Mouse (Mus musculus) midbrain, embryonic 14.5 days (tissue): ENCODE data around the gene Hnrnpul1. TPM values are rescaled to one million over a fixed set of nuclear protein-coding genes. Genes with fewer than 3 reads are reported as not detected.

Experiments used
- ATAC-seq: fragments of 200-750 bp; cut with Nextera tagmentation; 2 replicates; pipeline ENCODE4 v1.8.0; 2017; ENCODE audit warnings: moderate number of reproducible peaks, moderate library complexity; ENCODE audit not compliant: low FRiP score, low TSS enrichment
- DNase-seq: peaks from one replicate; pipeline ENCODE4 v3.0.0-alpha.2; 2015
- H3K27ac ChIP-seq: fragments of 300-500 bp; sonication (generic); replicated peaks from 2 replicates; pipeline ENCODE4 v1.5.1; 2014; ENCODE audit warnings: mild to moderate bottlenecking, low read depth, low read length, moderate library complexity
- H3K27me3 ChIP-seq: fragments of 300-500 bp; sonication (generic); 2 replicates; pipeline ENCODE4 v1.6.1; 2014; ENCODE audit warnings: low read length, control low read depth, mixed read lengths; ENCODE audit not compliant: control insufficient read depth, insufficient read depth
- H3K36me3 ChIP-seq: fragments of 300-500 bp; sonication (generic); 2 replicates; pipeline ENCODE4 v1.6.1; 2014; ENCODE audit warnings: low read length, control low read depth; ENCODE audit not compliant: control insufficient read depth, insufficient read depth
- H3K4me1 ChIP-seq: fragments of 300-500 bp; sonication (generic); 2 replicates; pipeline ENCODE4 v1.6.1; 2014; ENCODE audit warnings: mild to moderate bottlenecking, antibody characterized with exemption, low read length, control low read depth; ENCODE audit not compliant: control insufficient read depth, insufficient read depth
- H3K4me2 ChIP-seq: fragments of 300-500 bp; sonication (generic); 2 replicates; pipeline ENCODE4 v1.6.1; 2014; ENCODE audit warnings: mild to moderate bottlenecking, low read length, moderate library complexity
- H3K4me3 ChIP-seq: fragments of 300-500 bp; sonication (generic); replicated peaks from 2 replicates; pipeline ENCODE4 v1.5.1; 2014; ENCODE audit warnings: low read depth, low read length
- H3K9ac ChIP-seq: fragments of 300-500 bp; sonication (generic); replicated peaks from 2 replicates; pipeline ENCODE4 v1.6.1; 2014; ENCODE audit warnings: mild to moderate bottlenecking, low read length, moderate library complexity
- H3K9me3 ChIP-seq: fragments of 300-500 bp; sonication (generic); 2 replicates; pipeline ENCODE4 v1.6.1; 2016; ENCODE audit warnings: low read length, control low read depth, mixed read lengths; ENCODE audit not compliant: control insufficient read depth
- WGBS: fragments of 180-500 bp; shearing (Covaris S2); extraction: QIAGEN DNeasy Blood & Tissue Kit; methylation state at CpG from one replicate; pipeline ENCODE4 v1.1.7; 2014; 5-methylcytosine and 5-hydroxymethylcytosine counted together
- polyA plus RNA-seq: library from polyadenylated mRNA; unstranded; fragments of >200 nt; fragmentation: Nextera tagmentation; extraction: Ambion mirVana; gene quantifications from 2 replicates; pipeline ENCODE4 v1.2.1, GENCODE M21; 2014

The Hnrnpul1 gene
- polyA plus RNA-seq, 1 experiment from 2014 or later: 61.6 TPM

GRCm38 (mm10) chr7:25783746-25784145, 29.2 kb upstream of the Hnrnpul1 start:
- Histone ChIP-seq H3K27ac (no peak overlapping the region), H3K4me3 (no peak overlapping the region), H3K4me1 (peaks cover 18% of the 10 kb centered on the region), H3K9ac (no peak overlapping the region), H3K36me3 (no peaks in the 10 kb centered on the region), H3K27me3 (no peaks in the 10 kb centered on the region), H3K9me3 (no peaks in the 10 kb centered on the region), H3K4me2 (no peak overlapping the region)
- no peak for DNase-seq
- WGBS: 70% methylated on average over 8 of the region's 8 CpGs
- no peak for ATAC-seq

GRCm38 (mm10) chr7:25782744-25783143, 28.2 kb upstream of the Hnrnpul1 start:
- no peak overlapping the region for H3K9ac ChIP-seq
- H3K27me3 ChIP-seq: no peaks in the 10 kb centered on the region
- no peaks in the 10 kb centered on the region for H3K9me3 ChIP-seq
- no peak for DNase-seq
- no peak overlapping the region for H3K4me3 ChIP-seq
- H3K4me2 ChIP-seq: no peak overlapping the region
- H3K4me1 ChIP-seq: peaks cover 10% of the 10 kb centered on the region; the same call in 1 of the 2 replicates
- H3K36me3 ChIP-seq: no peaks in the 10 kb centered on the region
- no peak overlapping the region for H3K27ac ChIP-seq
- no peak for ATAC-seq
- 90% methylated on average over 6 of the region's 6 CpGs for WGBS

DNA sequence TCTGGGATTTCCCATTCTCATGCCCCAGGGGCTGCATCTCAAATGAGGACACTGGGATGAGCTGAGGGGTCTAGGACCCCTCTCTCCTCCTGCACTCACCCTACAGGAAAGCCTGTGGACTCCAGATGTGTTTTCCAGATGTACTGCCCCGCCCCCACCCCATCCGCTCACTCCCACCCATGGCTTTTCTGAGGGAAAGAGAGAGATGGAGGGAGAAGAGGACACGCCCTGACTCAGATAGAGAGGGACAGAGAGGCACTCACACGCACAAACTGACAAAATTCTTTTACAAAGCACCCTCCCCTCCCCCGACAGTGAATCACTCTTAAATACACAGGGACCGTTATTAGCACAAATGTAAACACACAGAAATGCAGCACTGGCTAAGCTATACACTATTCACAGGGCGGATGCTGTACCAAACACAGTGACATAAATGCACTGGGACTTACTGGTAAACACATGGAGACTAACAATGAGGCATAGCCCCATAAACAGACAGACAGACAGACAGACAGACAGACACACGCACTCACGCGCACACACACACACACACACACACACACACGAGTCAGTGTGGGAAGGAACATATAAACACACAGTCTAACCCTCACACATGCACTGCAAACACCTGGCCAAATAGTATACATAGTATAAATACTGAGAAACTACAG, 27.5 kb upstream of the Hnrnpul1 start:
- Histone ChIP-seq H3K4me1 (peaks cover 10% of the 10 kb centered on the region; the same call in 1 of the 2 replicates), H3K9me3 (no peaks in the 10 kb centered on the region), H3K4me3 (peak overlapping the region; percentile 29), H3K9ac (peak overlapping the region; percentile 46), H3K27me3 (no peaks in the 10 kb centered on the region), H3K27ac (no peak overlapping the region), H3K4me2 (peak overlapping the region; percentile 63), H3K36me3 (no peaks in the 10 kb centered on the region)
- 58% methylated on average over 11 of the region's 11 CpGs for WGBS
- DNase-seq: peak; percentile 26
- peak; percentile 36; the same call in 1 of the 2 replicates for ATAC-seq

- Histone ChIP-seq H3K27ac (no peak overlapping the region), H3K27me3 (no peaks in the 10 kb centered on the region), H3K9me3 (no peaks in the 10 kb centered on the region), H3K9ac (peak overlapping the region; percentile 46), H3K4me1 (peaks cover 10% of the 10 kb centered on the region; the same call in 1 of the 2 replicates), H3K36me3 (no peaks in the 10 kb centered on the region), H3K4me3 (peak overlapping the region; percentile 29), H3K4me2 (peak overlapping the region; percentile 63)
- ATAC-seq (peak; percentile 57), DNase-seq (peak; percentile 32)
- WGBS: 16% methylated on average over 33 of the region's 33 CpGs
These were observed 26.9 kb upstream of the Hnrnpul1 start for GRCm38 (mm10) chr7:25781321-25781936.

GRCm38 (mm10) chr7:25780753-25781152, 26.2 kb upstream of the Hnrnpul1 start:
- H3K36me3 ChIP-seq: no peaks in the 10 kb centered on the region
- no peak overlapping the region for H3K27ac ChIP-seq
- ATAC-seq (no peak), DNase-seq (no peak)
- no peaks in the 10 kb centered on the region for H3K27me3 ChIP-seq
- H3K4me2 ChIP-seq: no peak overlapping the region
- no peak overlapping the region for H3K4me3 ChIP-seq
- peaks cover 10% of the 10 kb centered on the region; the same call in 1 of the 2 replicates for H3K4me1 ChIP-seq
- no peak overlapping the region for H3K9ac ChIP-seq
- WGBS: 20% methylated on average over 4 of the region's 4 CpGs
- no peaks in the 10 kb centered on the region for H3K9me3 ChIP-seq

DNA sequence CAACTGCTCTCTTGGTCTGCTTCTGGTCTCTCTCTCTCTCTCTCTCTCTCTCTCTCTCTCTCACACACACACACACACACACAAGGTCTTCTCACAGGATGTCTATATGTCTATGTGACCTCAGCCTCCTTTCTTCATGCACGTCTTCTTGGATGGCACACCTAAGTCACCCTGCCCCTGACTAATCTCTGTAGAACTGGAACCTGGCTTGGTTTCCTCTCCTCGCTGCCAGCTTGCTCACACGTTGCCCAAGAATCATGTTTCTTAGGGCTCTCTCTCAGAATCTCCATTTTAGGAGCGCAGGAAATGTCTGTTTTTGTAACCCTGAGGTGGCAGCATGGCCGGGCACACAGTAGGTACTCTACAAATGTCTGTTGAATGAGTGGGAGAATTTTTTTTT, 25.5 kb upstream of the Hnrnpul1 start:
- H3K4me1 ChIP-seq: peaks cover 10% of the 10 kb centered on the region; the same call in 1 of the 2 replicates
- H3K4me2 ChIP-seq: no peak overlapping the region
- no peaks in the 10 kb centered on the region for H3K9me3 ChIP-seq
- WGBS: 95% methylated on average over 5 of the region's 5 CpGs
- ATAC-seq (no peak), DNase-seq (no peak)
- H3K9ac ChIP-seq: no peak overlapping the region
- H3K36me3 ChIP-seq: no peaks in the 10 kb centered on the region
- H3K4me3 ChIP-seq: no peak overlapping the region
- no peaks in the 10 kb centered on the region for H3K27me3 ChIP-seq
- H3K27ac ChIP-seq: no peak overlapping the region

DNA sequence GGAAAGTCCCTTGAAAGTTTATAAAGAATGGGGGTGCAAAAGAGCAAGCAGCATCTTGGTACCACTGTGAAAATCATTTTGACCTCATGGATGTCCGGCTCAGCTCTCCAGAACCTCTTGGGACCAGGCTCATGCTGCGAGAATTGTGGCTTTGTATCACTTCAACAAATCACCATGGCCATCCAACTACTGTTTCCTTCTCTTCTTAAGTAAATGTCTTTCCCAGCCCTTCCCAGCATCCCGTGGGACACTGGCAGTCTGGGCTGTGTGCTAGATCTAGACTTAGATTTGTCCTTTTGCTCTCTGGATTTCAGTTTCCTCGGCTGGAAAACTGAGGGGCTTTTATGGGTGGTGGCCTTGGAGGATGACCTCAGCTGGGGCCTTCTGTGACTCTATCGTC, 13.7 kb upstream of the Hnrnpul1 start:
- Histone ChIP-seq H3K9ac (no peak overlapping the region), H3K27ac (no peak overlapping the region), H3K36me3 (no peaks in the 10 kb centered on the region), H3K4me1 (no peaks in the 10 kb centered on the region), H3K9me3 (no peaks in the 10 kb centered on the region), H3K4me3 (no peak overlapping the region), H3K4me2 (no peak overlapping the region), H3K27me3 (no peaks in the 10 kb centered on the region)
- ATAC-seq (no peak), DNase-seq (no peak)
- 91% methylated on average over 5 of the region's 5 CpGs for WGBS

DNA sequence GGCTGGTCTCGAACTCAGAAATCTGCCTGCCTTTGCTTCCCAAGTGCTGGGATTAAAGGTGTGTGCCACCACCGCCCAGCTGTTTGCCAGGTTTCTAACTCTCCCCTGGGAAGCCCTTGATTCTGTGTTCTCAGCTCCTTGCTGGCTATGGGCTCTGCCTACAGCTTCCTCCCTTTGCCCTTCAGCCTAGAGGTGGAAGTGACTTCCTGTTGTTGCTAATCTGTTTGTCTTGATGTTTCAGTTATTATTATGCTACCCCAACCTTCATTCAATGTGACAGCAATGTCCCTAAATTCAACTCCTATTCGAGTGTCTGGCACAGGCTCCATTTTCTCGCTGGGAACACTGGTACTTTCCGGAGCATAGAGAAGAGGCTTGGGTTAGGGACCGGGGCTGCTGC, 11.6 kb upstream of the Hnrnpul1 start:
- ATAC-seq: no peak

GRCm38 (mm10) chr7:25764221-25764620, 9.7 kb upstream of the Hnrnpul1 start:
- H3K27me3 ChIP-seq: no peaks in the 10 kb centered on the region
- no peaks in the 10 kb centered on the region for H3K36me3 ChIP-seq
- H3K9me3 ChIP-seq: no peaks in the 10 kb centered on the region
- H3K4me1 ChIP-seq: no peaks in the 10 kb centered on the region
- WGBS: 66% methylated on average over 5 of the region's 5 CpGs
- no peak overlapping the region for H3K9ac ChIP-seq
- ATAC-seq (no peak), DNase-seq (no peak)
- no peak overlapping the region for H3K4me3 ChIP-seq
- H3K27ac ChIP-seq: no peak overlapping the region
- no peak overlapping the region for H3K4me2 ChIP-seq

More for the DNA sequence above, 11.6 kb upstream of the Hnrnpul1 start:
- Histone ChIP-seq H3K36me3 (no peaks in the 10 kb centered on the region), H3K4me3 (no peak overlapping the region), H3K27me3 (no peaks in the 10 kb centered on the region), H3K27ac (no peak overlapping the region), H3K9ac (no peak overlapping the region), H3K9me3 (no peaks in the 10 kb centered on the region), H3K4me2 (no peak overlapping the region), H3K4me1 (no peaks in the 10 kb centered on the region)
- no peak for DNase-seq
- WGBS: 91% methylated on average over 6 of the region's 6 CpGs
